Mouse (Mus musculus): ENCODE data around the gene Abcc9. TPM values are rescaled to one million over a fixed set of nuclear protein-coding genes. Genes with fewer than 3 reads are reported as not detected.

Gene Abcc9
- total RNA-seq (2021), result 100 to 1,000 TPM; 126 to 127 TPM
- long read RNA-seq, experiment 1, full-length matches to known transcripts, result 9 of 36 reads
- long read RNA-seq, experiment 1, partial matches to known transcripts, result 13 of 36 reads
- long read RNA-seq, experiment 1, other reads (novel, unspliced or antisense), result 14 of 36 reads
- long read RNA-seq, experiment 2, full-length matches to known transcripts, result 22 of 45 reads
- long read RNA-seq, experiment 2, partial matches to known transcripts, result 14 of 45 reads
- long read RNA-seq, experiment 2, other reads (novel, unspliced or antisense), result 9 of 45 reads

- peak; percentile 63 for DNase-seq
- intact Hi-C loops (cut with DNase I; ENCODE audit: low total_unique reads), result no loop called here
Measured at GRCm38 (mm10) chr6:142701652-142702637, at the start of gene Abcc9. Abcc9 (minus strand) TSS chr6:142702315.

- intact Hi-C loops (cut with DNase I; ENCODE audit: low total_unique reads), result no loop called here
- DNase-seq, result no peak
Measured at GRCm38 (mm10) chr6:142751365-142751764, 49.2 kb upstream of the Abcc9 start.

- no peak for DNase-seq
- intact Hi-C loops (cut with DNase I; ENCODE audit: low total_unique reads), result no loop called here
Measured at GRCm38 (mm10) chr6:142748057-142748708, 46.1 kb upstream of the Abcc9 start.

- intact Hi-C loops (cut with DNase I; ENCODE audit: low total_unique reads), result no loop called here
- DNase-seq, result no peak
Measured at GRCm38 (mm10) chr6:142747165-142747564, 45.0 kb upstream of the Abcc9 start.

GRCm38 (mm10) chr6:142746765-142747164, 44.6 kb upstream of the Abcc9 start:
- intact Hi-C loops (cut with DNase I; ENCODE audit: low total_unique reads), result no loop called here
- DNase-seq, result no peak

GRCm38 (mm10) chr6:142745484-142745883, 43.4 kb upstream of the Abcc9 start:
- intact Hi-C loops (cut with DNase I; ENCODE audit: low total_unique reads), result no loop called here
- DNase-seq, result no peak

- intact Hi-C loops (cut with DNase I; ENCODE audit: low total_unique reads), result no loop called here
- no peak for DNase-seq
Measured at GRCm38 (mm10) chr6:142743193-142743592, 41.1 kb upstream of the Abcc9 start.

- intact Hi-C loops (cut with DNase I; ENCODE audit: low total_unique reads), result no loop called here
- DNase-seq, result no peak
Measured at GRCm38 (mm10) chr6:142741763-142742162, 39.6 kb upstream of the Abcc9 start.

GRCm38 (mm10) chr6:142738637-142739036, 36.5 kb upstream of the Abcc9 start:
- intact Hi-C loops (cut with DNase I; ENCODE audit: low total_unique reads), result loop anchor here (5.0 kb wide), 1 partner anchor 216 kb away; no protein-coding TSS in a partner anchor
- no peak for DNase-seq

- no peak for DNase-seq
- intact Hi-C loops (cut with DNase I; ENCODE audit: low total_unique reads), result loop anchor here (5.0 kb wide), 1 partner anchor 216 kb away; no protein-coding TSS in a partner anchor
Measured at GRCm38 (mm10) chr6:142738225-142738624, 36.1 kb upstream of the Abcc9 start.

GRCm38 (mm10) chr6:142735302-142736005, 33.3 kb upstream of the Abcc9 start:
- DNase-seq, result no peak
- intact Hi-C loops (cut with DNase I; ENCODE audit: low total_unique reads), result loop anchor here (5.0 kb wide), 1 partner anchor 213 kb away; no protein-coding TSS in a partner anchor

- intact Hi-C loops (cut with DNase I; ENCODE audit: low total_unique reads), result no loop called here
- DNase-seq, result no peak
Measured at GRCm38 (mm10) chr6:142732567-142733290, 30.6 kb upstream of the Abcc9 start.

GRCm38 (mm10) chr6:142726032-142726431, 23.9 kb upstream of the Abcc9 start:
- intact Hi-C loops (cut with DNase I; ENCODE audit: low total_unique reads), result no loop called here

GRCm38 (mm10) chr6:142721731-142722130, 19.6 kb upstream of the Abcc9 start:
- intact Hi-C loops (cut with DNase I; ENCODE audit: low total_unique reads), result no loop called here
- no peak for DNase-seq

More at GRCm38 (mm10) chr6:142726032-142726431, 23.9 kb upstream of the Abcc9 start:
- DNase-seq, result no peak

GRCm38 (mm10) chr6:142720641-142721040, 18.5 kb upstream of the Abcc9 start:
- intact Hi-C loops (cut with DNase I; ENCODE audit: low total_unique reads), result no loop called here
- no peak for DNase-seq

- intact Hi-C loops (cut with DNase I; ENCODE audit: low total_unique reads), result no loop called here
Measured at GRCm38 (mm10) chr6:142718167-142718566, 16.1 kb upstream of the Abcc9 start.

GRCm38 (mm10) chr6:142717186-142717585, 15.1 kb upstream of the Abcc9 start:
- no peak for DNase-seq
- intact Hi-C loops (cut with DNase I; ENCODE audit: low total_unique reads), result no loop called here

More at GRCm38 (mm10) chr6:142718167-142718566, 16.1 kb upstream of the Abcc9 start:
- DNase-seq, result no peak

GRCm38 (mm10) chr6:142715026-142715425, 12.9 kb upstream of the Abcc9 start:
- intact Hi-C loops (cut with DNase I; ENCODE audit: low total_unique reads), result no loop called here
- no peak for DNase-seq
